ENCODE assay signal across 31 mouse cellular contexts in the genomic region with DNA sequence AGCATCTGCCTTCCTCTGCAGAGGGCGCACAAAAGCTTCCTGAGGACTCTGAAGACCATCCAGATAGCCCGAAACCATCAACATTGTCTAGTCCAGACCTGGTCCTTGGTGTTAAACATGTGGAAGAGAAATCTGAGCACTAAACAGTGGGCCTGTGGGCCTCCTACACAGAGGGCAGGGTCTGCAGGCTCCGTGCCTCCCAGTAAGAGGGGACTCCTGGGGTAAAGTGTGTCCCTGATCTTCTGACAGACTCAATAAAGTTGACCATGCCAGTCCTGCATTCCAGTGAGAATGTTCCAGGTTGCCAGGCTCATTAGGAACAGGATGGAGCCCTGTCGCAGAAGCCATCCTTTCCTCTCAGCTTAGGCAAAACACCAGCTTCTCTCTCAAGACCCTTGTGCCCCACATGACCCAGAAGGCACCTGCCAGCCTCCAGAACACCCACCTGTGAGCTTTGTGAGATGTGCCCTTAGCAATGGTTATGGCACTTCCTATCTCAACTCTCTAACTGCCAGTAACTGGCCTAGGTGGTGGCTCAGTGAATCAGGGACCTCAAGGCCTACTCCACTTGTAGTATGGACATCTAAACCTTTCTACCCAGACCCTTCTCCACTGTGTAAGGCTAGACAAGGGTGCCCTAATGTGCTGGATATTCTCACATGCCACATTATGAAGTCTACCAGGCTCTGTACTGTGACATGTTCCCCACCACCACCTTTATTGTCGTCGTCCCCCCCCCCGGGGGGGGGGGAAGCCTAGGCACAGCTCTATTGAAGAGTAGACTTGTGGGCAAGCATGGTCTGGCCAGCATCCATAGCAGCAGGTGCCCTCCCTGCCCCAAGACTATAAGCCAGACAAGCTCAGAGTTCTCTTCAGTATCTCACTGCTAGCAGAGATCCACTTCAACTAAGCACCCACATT. TPM values are rescaled to one million over a fixed set of nuclear protein-coding genes. Genes with fewer than 3 reads are reported as not detected.
DNase-seq lines count a peak whose midpoint lies in the region; ATAC-seq lines count a peak whose summit lies in the region.
"Had no signal": no experiment of that assay in that cellular context is flagged by ENCODE, and none has a peak within 500 bp of the region (broad histone marks: within the 10 kb centered on the region; RNA-seq: fewer than 3 reads in every experiment).

No protein-coding gene starts in this region.

- no peak overlapping the region for H3K4me3 ChIP-seq in heart, embryonic 11.5 days (ENCODE audit: low read depth, low read length)
- H3K4me3 ChIP-seq in midbrain, embryonic 11.5 days (ENCODE audit: low read depth, low read length) = no peak overlapping the region
- no peak overlapping the region for H3K4me3 ChIP-seq in midbrain, embryonic 16.5 days (ENCODE audit: low read depth, low read length)
- H3K4me3 ChIP-seq: erythroblast, embryonic 14.5 days; heart, adult 2 months; heart, embryonic 12.5 days had no signal

- H3K27me3 ChIP-seq in heart, embryonic 11.5 days (ENCODE audit: control insufficient read depth, insufficient read depth, low read length) = peaks cover 7% of the 10 kb centered on the region; the same call in 1 of the 2 replicates
- peaks cover 16% of the 10 kb centered on the region for H3K27me3 ChIP-seq in midbrain, embryonic 11.5 days (ENCODE audit: control insufficient read depth, insufficient read depth, low read length)
- H3K27me3 ChIP-seq in midbrain, embryonic 16.5 days (ENCODE audit: control insufficient read depth, insufficient read depth, low read depth, low read length) = peaks cover 16% of the 10 kb centered on the region
- H3K27me3 ChIP-seq: CH12.LX, Patski had no signal

- no peaks in the 10 kb centered on the region; the same call in 1 of the 2 replicates for H3K4me1 ChIP-seq in heart, embryonic 11.5 days (ENCODE audit: control insufficient read depth, insufficient read depth, low read length)
- H3K4me1 ChIP-seq in midbrain, embryonic 11.5 days (ENCODE audit: control insufficient read depth, insufficient read depth, low read length) = peaks cover 5% of the 10 kb centered on the region; the same call in 1 of the 2 replicates
- peaks cover 4% of the 10 kb centered on the region; the same call in 1 of the 2 replicates for H3K4me1 ChIP-seq in midbrain, embryonic 16.5 days (ENCODE audit: control insufficient read depth, insufficient read depth, low read length)

- 66% methylated on average over 7 of the region's 7 CpGs for WGBS in heart, embryonic 11.5 days (ENCODE audit: insufficient replicate concordance)
- 82% methylated on average over 7 of the region's 7 CpGs for WGBS in midbrain, embryonic 11.5 days
- WGBS in midbrain, embryonic 16.5 days = 84% methylated on average over 7 of the region's 7 CpGs

- no peaks in the 10 kb centered on the region for H3K36me3 ChIP-seq in heart, embryonic 11.5 days (ENCODE audit: control insufficient read depth, insufficient read depth, low read length)
- H3K36me3 ChIP-seq in midbrain, embryonic 11.5 days (ENCODE audit: control insufficient read depth, insufficient read depth, low read length) = no peaks in the 10 kb centered on the region
- no peaks in the 10 kb centered on the region for H3K36me3 ChIP-seq in midbrain, embryonic 16.5 days (ENCODE audit: control insufficient read depth, insufficient read depth, low read length)
- H3K36me3 ChIP-seq: embryonic facial prominence, embryonic 10.5 days; embryonic facial prominence, embryonic 13.5 days; forebrain, embryonic 12.5 days; forebrain, embryonic 15.5 days; G1E; heart, embryonic 12.5 days; heart, embryonic 15.5 days had no signal

- no peaks in the 10 kb centered on the region for H3K9me3 ChIP-seq in heart, embryonic 11.5 days (replicated peaks; ENCODE audit: control insufficient read depth, low read length)
- no peaks in the 10 kb centered on the region for H3K9me3 ChIP-seq in midbrain, embryonic 11.5 days (ENCODE audit: control insufficient read depth, low read length)
- H3K9me3 ChIP-seq in midbrain, embryonic 16.5 days (replicated peaks; ENCODE audit: control insufficient read depth, low read length, poor library complexity, severe bottlenecking) = no peaks in the 10 kb centered on the region
- H3K9me3 ChIP-seq: embryonic facial prominence, embryonic 10.5 days; embryonic facial prominence, embryonic 13.5 days; forebrain, embryonic 12.5 days; forebrain, embryonic 15.5 days; G1E; heart, embryonic 12.5 days; heart, embryonic 15.5 days had no signal

- H3K27ac ChIP-seq in heart, embryonic 11.5 days (ENCODE audit: low read depth, low read length) = no peak overlapping the region
- no peak overlapping the region for H3K27ac ChIP-seq in midbrain, embryonic 11.5 days (ENCODE audit: low read depth, low read length)
- no peak overlapping the region for H3K27ac ChIP-seq in midbrain, embryonic 16.5 days (ENCODE audit: low read length)
- H3K27ac ChIP-seq: embryonic facial prominence, embryonic 10.5 days; embryonic facial prominence, embryonic 13.5 days; forebrain, embryonic 12.5 days; forebrain, embryonic 15.5 days; heart, adult 2 months; heart, embryonic 15.5 days; hindbrain, embryonic 14.5 days; hindbrain, postnatal 0 days had no signal

- no peak overlapping the region for H3K4me2 ChIP-seq in heart, embryonic 11.5 days
- H3K4me2 ChIP-seq in midbrain, embryonic 11.5 days = no peak overlapping the region
- H3K4me2 ChIP-seq in midbrain, embryonic 16.5 days (ENCODE audit: low read length) = no peak overlapping the region
- H3K4me2 ChIP-seq: heart, embryonic 12.5 days had no signal

- no peak for ATAC-seq in heart, embryonic 11.5 days (replicated peaks; ENCODE audit: insufficient number of reproducible peaks, low FRiP score, low TSS enrichment)
- ATAC-seq in midbrain, embryonic 11.5 days (ENCODE audit: low FRiP score) = no peak
- no peak for ATAC-seq in midbrain, embryonic 16.5 days
- ATAC-seq: hindbrain, postnatal 0 days; inflammation-experienced regulatory T-cells, adult 6 months; Patski had no signal

- no peak overlapping the region for H3K9ac ChIP-seq in heart, embryonic 11.5 days (ENCODE audit: low read depth, low read length)
- H3K9ac ChIP-seq in midbrain, embryonic 11.5 days (ENCODE audit: low read length) = no peak overlapping the region
- no peak overlapping the region for H3K9ac ChIP-seq in midbrain, embryonic 16.5 days (ENCODE audit: low read depth, low read length)
- H3K9ac ChIP-seq: embryonic facial prominence, embryonic 13.5 days; forebrain, embryonic 12.5 days; forebrain, embryonic 15.5 days; heart, embryonic 12.5 days; heart, embryonic 15.5 days; hindbrain, embryonic 14.5 days had no signal

- DNase-seq in heart, adult 11 months = peak; percentile 74
- peak; percentile 56 for DNase-seq in midbrain, embryonic 11.5 days (ENCODE audit: low spot score, missing footprints)
- peak; percentile 7 to 51 for DNase-seq in spleen, postnatal 4 days (ENCODE audit: low spot score in 2 of 2)
- DNase-seq in spleen, postnatal 36 days (ENCODE audit: low spot score in 2 of 2) = no peak
- DNase-seq: B cell, adult 2 months; cerebellum, adult 11-12 months; cerebellum, adult 8-10 months; cerebellum, postnatal 10 days; cerebellum, postnatal 36 days; embryo, embryonic 11 days; gastrocnemius, postnatal 25 days had no signal

RNA-seq across cellular contexts. Expression of a gene that starts 5.9 kb away (rescaled TPM):
- 3.2 and 4.0 TPM in 2 replicates for polyA plus RNA-seq in heart, embryonic 11.5 days (2014; fragmentation: Nextera tagmentation; extraction: Ambion mirVana)
- polyA plus RNA-seq in midbrain, embryonic 11.5 days (2014; fragmentation: Nextera tagmentation; extraction: Ambion mirVana) = 5.3 and 6.9 TPM in 2 replicates
- 8.0 and 10.7 TPM in 2 replicates for polyA plus RNA-seq in midbrain, embryonic 16.5 days (2015; fragmentation: Nextera tagmentation; extraction: Ambion mirVana)
- polyA plus RNA-seq: erythroblast, embryonic 14.5 days; G1E had no signal

RNA-seq across cellular contexts. Expression of a gene that starts 46.8 kb away (rescaled TPM):
- polyA plus RNA-seq in heart, embryonic 11.5 days (2014; fragmentation: Nextera tagmentation; extraction: Ambion mirVana) = not detected in 2 replicates
- polyA plus RNA-seq in midbrain, embryonic 11.5 days (2014; fragmentation: Nextera tagmentation; extraction: Ambion mirVana) = not detected in 2 replicates
- polyA plus RNA-seq in midbrain, embryonic 16.5 days (2015; fragmentation: Nextera tagmentation; extraction: Ambion mirVana) = not detected in 2 replicates
- polyA plus RNA-seq: brain, embryonic 14.5 days; cortical plate, adult 2 months; embryonic facial prominence, embryonic 10.5 days; erythroblast, embryonic 14.5 days; forebrain, embryonic 12.5 days; G1E; gonadal fat pad, adult 2 months; heart, adult 2 months; heart, embryonic 15.5 days; hindbrain, embryonic 11.5 days; hindbrain, embryonic 14.5 days; inflammation-experienced regulatory T-cells, adult 6 months; Patski had no signal

RNA-seq across cellular contexts. Expression of a gene that starts 46.9 kb away (rescaled TPM):
- 47.0 and 53.2 TPM in 2 replicates for polyA plus RNA-seq in heart, embryonic 11.5 days (2014; fragmentation: Nextera tagmentation; extraction: Ambion mirVana)
- polyA plus RNA-seq in midbrain, embryonic 11.5 days (2014; fragmentation: Nextera tagmentation; extraction: Ambion mirVana) = 27.2 and 29.7 TPM in 2 replicates
- polyA plus RNA-seq in midbrain, embryonic 16.5 days (2015; fragmentation: Nextera tagmentation; extraction: Ambion mirVana) = 177 and 194 TPM in 2 replicates

Comparison
In these comparisons a context has a peak if more than half of its experiments do, and no peak if none do; other contexts are left out.
1. DNase-seq: peak in heart, adult 11 months (single experiment), midbrain, embryonic 11.5 days (single experiment) and spleen, postnatal 4 days (2 of 2); none in spleen, postnatal 36 days (0 of 2).